Mouse (Mus musculus): ENCODE measurements around the gene Gm20696. TPM values are rescaled to one million over a fixed set of nuclear protein-coding genes. Genes with fewer than 3 reads are reported as not detected.

Gene Gm20696
- polyA plus RNA-seq, 1 experiment from 2014 or later: 6.9 TPM

DNA sequence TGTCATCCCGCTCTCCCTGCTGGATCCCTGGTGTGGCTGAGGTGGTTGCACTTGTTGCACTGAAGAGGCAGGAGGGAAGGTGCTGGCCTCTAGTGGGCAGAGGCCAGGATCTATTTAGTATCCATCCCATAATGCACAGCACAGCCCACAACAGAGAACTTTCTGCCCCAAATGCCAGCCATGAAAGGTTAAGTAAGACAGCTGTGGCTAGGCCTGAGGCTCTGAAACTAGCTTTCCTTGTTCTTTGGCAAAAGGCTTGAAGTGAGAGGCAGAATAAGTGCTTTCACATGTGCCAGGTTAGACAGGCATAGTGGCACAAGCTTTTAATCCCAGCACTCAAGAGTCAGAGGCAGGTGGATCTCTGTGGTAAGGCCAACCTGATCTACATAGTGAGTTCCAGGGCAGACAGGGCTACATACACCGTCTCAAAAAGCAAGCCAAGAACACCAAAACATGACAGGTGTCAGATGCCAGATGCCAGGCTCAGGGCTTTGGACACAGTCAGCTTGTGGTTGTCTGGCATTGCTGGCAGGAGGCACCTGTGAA is 281.5 kb downstream of the Gm20696 start:
- H3K36me3 ChIP-seq: no peaks in the 10 kb centered on the region
- 79% methylated on average over 2 of the region's 2 CpGs for WGBS
- H3K4me1 ChIP-seq: 0 out of 2 replicates have a peak, but pooled peaks cover 5% of the 10 kb centered on the region
- no peak overlapping the region for H3K4me2 ChIP-seq (replicated peaks)
- ATAC-seq (ENCODE audit: low FRiP score, low read depth): no peak
- no peak overlapping the region for H3K9ac ChIP-seq (replicated peaks)
- H3K27ac ChIP-seq (replicated peaks): no peak overlapping the region
- H3K9me3 ChIP-seq: no peaks in the 10 kb centered on the region
- H3K4me3 ChIP-seq: no peak overlapping the region
- H3K27me3 ChIP-seq: no peaks in the 10 kb centered on the region

DNA sequence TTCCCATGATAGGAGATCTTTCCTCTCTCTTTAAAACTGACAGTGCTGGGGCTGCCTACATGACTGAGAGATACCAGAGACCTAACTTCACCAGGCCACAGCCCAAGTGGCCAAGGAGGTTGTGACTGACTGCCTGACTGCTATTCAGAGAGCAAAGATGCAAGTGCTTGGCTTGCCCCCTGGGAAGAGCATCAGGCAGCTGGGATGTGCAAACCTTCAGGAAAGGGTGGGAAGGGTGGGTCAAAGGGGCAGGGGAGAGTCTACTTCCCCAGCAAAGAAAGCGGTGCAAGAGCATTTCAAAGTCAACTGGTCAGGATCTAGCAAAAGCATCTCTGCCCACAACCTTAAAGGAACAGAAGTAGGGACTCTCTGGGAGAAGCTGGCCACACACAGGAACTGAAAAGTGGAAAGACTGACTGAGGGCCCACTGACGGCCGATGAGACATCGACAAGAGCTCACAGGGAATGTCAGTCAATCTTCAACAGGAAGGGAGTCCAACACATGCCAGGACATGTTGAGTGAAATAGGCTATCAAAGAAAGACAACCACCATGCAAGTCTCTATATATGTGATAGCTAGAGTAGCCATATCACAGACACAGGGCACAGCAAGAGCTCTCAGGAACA is 282.6 kb downstream of the Gm20696 start:
- H3K9me3 ChIP-seq: no peaks in the 10 kb centered on the region
- no peak for ATAC-seq (ENCODE audit: low FRiP score, low read depth)
- H3K27ac ChIP-seq (replicated peaks): no peak overlapping the region
- H3K4me3 ChIP-seq: no peak overlapping the region
- no peaks in the 10 kb centered on the region for H3K36me3 ChIP-seq
- no peak overlapping the region for H3K4me2 ChIP-seq (replicated peaks)
- 85% methylated on average over 4 of the region's 4 CpGs for WGBS
- no peaks in the 10 kb centered on the region for H3K4me1 ChIP-seq
- no peak overlapping the region for H3K9ac ChIP-seq (replicated peaks)
- H3K27me3 ChIP-seq: no peaks in the 10 kb centered on the region

DNA sequence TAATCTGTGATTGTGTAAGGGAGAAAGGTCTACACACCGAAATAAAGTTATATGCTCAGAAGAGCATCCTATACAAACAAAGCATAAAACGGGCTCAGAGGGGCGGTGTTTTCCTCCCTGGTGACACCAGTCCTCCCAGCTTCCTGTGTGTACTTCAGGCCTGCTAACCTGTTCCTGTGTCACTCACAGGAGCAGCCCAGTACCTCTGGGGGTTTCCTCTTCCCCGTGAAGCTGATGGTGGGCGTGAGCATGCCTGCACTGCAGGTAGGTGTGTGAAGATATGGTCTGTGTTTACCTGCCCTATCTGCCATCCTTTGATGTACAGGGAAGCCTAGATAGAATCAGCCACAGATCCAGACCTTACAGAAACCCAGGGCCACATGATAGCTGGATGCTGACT is 286.5 kb downstream of the Gm20696 start:
- Histone ChIP-seq H3K27me3 (no peaks in the 10 kb centered on the region), H3K27ac (replicated peaks) (no peak overlapping the region), H3K9ac (replicated peaks) (no peak overlapping the region), H3K9me3 (no peaks in the 10 kb centered on the region), H3K4me2 (replicated peaks) (no peak overlapping the region), H3K4me3 (no peak overlapping the region), H3K4me1 (peaks cover 14% of the 10 kb centered on the region), H3K36me3 (no peaks in the 10 kb centered on the region)
- ATAC-seq (ENCODE audit: low FRiP score, low read depth): no peak
- 95% methylated on average over 5 of the region's 5 CpGs for WGBS

GRCm38 (mm10) chr6:99378997-99379710 is 287.4 kb downstream of the Gm20696 start:
- Histone ChIP-seq H3K4me1 (peaks cover 21% of the 10 kb centered on the region), H3K4me2 (replicated peaks) (no peak overlapping the region), H3K27me3 (no peaks in the 10 kb centered on the region), H3K4me3 (no peak overlapping the region), H3K36me3 (no peaks in the 10 kb centered on the region), H3K9me3 (no peaks in the 10 kb centered on the region), H3K27ac (replicated peaks) (no peak overlapping the region), H3K9ac (replicated peaks) (no peak overlapping the region)
- WGBS: 82% methylated on average over 7 of the region's 7 CpGs
- ATAC-seq (ENCODE audit: low FRiP score, low read depth): no peak

DNA sequence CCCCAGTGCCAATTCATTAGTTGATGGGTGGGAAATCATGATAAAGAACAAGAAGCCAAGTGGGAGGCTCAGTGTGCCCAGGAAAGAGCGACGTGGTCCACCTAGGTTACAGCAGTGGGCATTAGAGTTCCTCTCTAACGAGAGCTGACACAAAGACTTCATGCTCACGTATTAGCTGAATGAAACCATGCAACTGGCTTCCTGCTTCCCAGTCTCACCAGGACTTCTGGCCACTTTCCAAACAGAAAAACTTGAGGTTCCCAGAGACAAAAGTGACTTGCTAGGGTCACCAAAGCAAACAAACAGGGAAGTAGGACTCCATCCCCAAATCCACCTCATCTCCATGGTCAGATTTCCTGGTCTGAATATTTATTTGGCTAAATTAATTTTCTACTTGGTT is 288.9 kb downstream of the Gm20696 start:
- Histone ChIP-seq H3K4me1 (peaks cover 21% of the 10 kb centered on the region), H3K27ac (replicated peaks) (no peak overlapping the region), H3K4me2 (replicated peaks) (no peak overlapping the region), H3K36me3 (no peaks in the 10 kb centered on the region), H3K9ac (replicated peaks) (no peak overlapping the region), H3K9me3 (no peaks in the 10 kb centered on the region), H3K27me3 (no peaks in the 10 kb centered on the region), H3K4me3 (no peak overlapping the region)
- ATAC-seq (ENCODE audit: low FRiP score, low read depth): no peak
- 71% methylated on average over 4 of the region's 4 CpGs for WGBS

DNA sequence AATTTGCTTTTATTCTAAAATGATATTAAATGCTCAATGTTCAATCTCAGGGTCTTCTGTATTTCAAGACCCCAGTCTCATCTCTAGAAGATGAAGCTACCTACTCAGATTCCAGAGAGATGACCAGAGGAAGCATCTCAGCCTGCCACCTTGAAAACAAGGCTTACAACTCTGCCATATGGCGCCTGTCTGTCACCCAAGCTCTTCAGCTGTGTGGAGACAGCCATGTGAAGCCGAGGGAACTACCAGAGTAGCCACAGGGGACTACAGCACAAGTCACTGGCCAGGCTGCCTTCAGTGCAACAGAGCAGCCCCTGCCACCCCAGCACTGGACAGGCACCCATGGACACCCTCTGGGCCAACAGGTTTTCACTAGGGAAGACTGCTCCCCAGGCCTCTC is 289.5 kb downstream of the Gm20696 start:
- 68% methylated on average over 2 of the region's 2 CpGs for WGBS
- Histone ChIP-seq H3K27ac (replicated peaks) (no peak overlapping the region), H3K4me3 (no peak overlapping the region), H3K36me3 (no peaks in the 10 kb centered on the region), H3K4me2 (replicated peaks) (no peak overlapping the region), H3K27me3 (no peaks in the 10 kb centered on the region), H3K4me1 (peaks cover 21% of the 10 kb centered on the region), H3K9me3 (no peaks in the 10 kb centered on the region), H3K9ac (replicated peaks) (no peak overlapping the region)
- ATAC-seq (ENCODE audit: low FRiP score, low read depth): no peak

DNA sequence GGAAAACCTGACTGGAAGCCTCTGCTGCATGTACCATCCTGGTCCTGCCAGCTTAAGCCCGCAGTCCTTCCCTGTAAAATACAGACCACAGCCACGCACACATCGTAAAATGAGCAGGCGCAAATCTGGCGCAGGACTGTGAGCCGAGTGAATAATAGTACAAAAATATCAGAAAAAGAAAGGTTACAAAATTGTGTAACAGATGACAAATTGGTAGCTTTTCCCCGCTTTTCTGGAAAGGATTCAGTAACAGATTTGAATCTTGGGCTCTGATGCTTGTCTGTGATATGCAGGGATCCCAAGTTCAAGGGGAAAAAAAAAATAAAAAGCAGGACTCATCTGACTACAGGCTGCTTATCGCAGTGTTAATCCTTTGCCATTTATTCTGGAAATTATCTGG is 289.9 kb downstream of the Gm20696 start:
- Histone ChIP-seq H3K4me2 (replicated peaks) (no peak overlapping the region), H3K4me3 (no peak overlapping the region), H3K9me3 (no peaks in the 10 kb centered on the region), H3K27me3 (no peaks in the 10 kb centered on the region), H3K4me1 (peaks cover 21% of the 10 kb centered on the region), H3K9ac (replicated peaks) (0 out of 2 replicates have a peak overlapping the region, but pooled peaks have one; percentile 15), H3K36me3 (no peaks in the 10 kb centered on the region), H3K27ac (replicated peaks) (0 out of 2 replicates have a peak overlapping the region, but pooled peaks have one; percentile 49)
- WGBS: 77% methylated on average over 8 of the region's 8 CpGs
- no peak for ATAC-seq (ENCODE audit: low FRiP score, low read depth)

- 72% methylated on average over 6 of the region's 6 CpGs for whole genome bisulfite sequencing
- H3K4me1 ChIP-seq: peaks cover 21% of the 10 kb centered on the region
Measured at GRCm38 (mm10) chr6:99375865-99376264, 290.7 kb downstream of the Gm20696 start.

GRCm38 (mm10) chr6:99375376-99375775 is 291.2 kb downstream of the Gm20696 start:
- peaks cover 21% of the 10 kb centered on the region for H3K4me1 ChIP-seq
- no peak overlapping the region for H3K4me3 ChIP-seq
- H3K4me2 ChIP-seq (replicated peaks): no peak overlapping the region
- H3K9ac ChIP-seq (replicated peaks): no peak overlapping the region
- H3K27me3 ChIP-seq: no peaks in the 10 kb centered on the region
- no peaks in the 10 kb centered on the region for H3K9me3 ChIP-seq
- no peaks in the 10 kb centered on the region for H3K36me3 ChIP-seq
- ATAC-seq (ENCODE audit: low FRiP score, low read depth): no peak
- no peak overlapping the region for H3K27ac ChIP-seq (replicated peaks)
- 84% methylated on average over 4 of the region's 4 CpGs for WGBS

More at GRCm38 (mm10) chr6:99375865-99376264, 290.7 kb downstream of the Gm20696 start:
- ATAC-seq (ENCODE audit: low FRiP score, low read depth): no peak
- Histone ChIP-seq H3K9ac (replicated peaks) (no peak overlapping the region), H3K27ac (replicated peaks) (no peak overlapping the region), H3K9me3 (no peaks in the 10 kb centered on the region), H3K4me3 (no peak overlapping the region), H3K36me3 (no peaks in the 10 kb centered on the region), H3K4me2 (replicated peaks) (no peak overlapping the region), H3K27me3 (no peaks in the 10 kb centered on the region)

GRCm38 (mm10) chr6:99374448-99375271 is 291.9 kb downstream of the Gm20696 start:
- 84% methylated on average over 19 of the region's 19 CpGs for WGBS
- no peak overlapping the region for H3K4me2 ChIP-seq (replicated peaks)
- no peaks in the 10 kb centered on the region for H3K36me3 ChIP-seq
- no peak overlapping the region for H3K27ac ChIP-seq (replicated peaks)
- no peaks in the 10 kb centered on the region for H3K27me3 ChIP-seq
- H3K9me3 ChIP-seq: no peaks in the 10 kb centered on the region
- H3K9ac ChIP-seq (replicated peaks): no peak overlapping the region
- no peak for ATAC-seq (ENCODE audit: low FRiP score, low read depth)
- peaks cover 24% of the 10 kb centered on the region for H3K4me1 ChIP-seq
- H3K4me3 ChIP-seq: no peak overlapping the region

GRCm38 (mm10) chr6:99372427-99372826 is 294.2 kb downstream of the Gm20696 start:
- WGBS: 88% methylated on average over 5 of the region's 5 CpGs
- Histone ChIP-seq H3K9me3 (no peaks in the 10 kb centered on the region), H3K27me3 (no peaks in the 10 kb centered on the region), H3K27ac (replicated peaks) (no peak overlapping the region), H3K4me3 (no peak overlapping the region), H3K4me1 (peaks cover 22% of the 10 kb centered on the region), H3K4me2 (replicated peaks) (no peak overlapping the region), H3K36me3 (no peaks in the 10 kb centered on the region), H3K9ac (replicated peaks) (no peak overlapping the region)
- ATAC-seq (ENCODE audit: low FRiP score, low read depth): no peak

GRCm38 (mm10) chr6:99372016-99372415 is 294.6 kb downstream of the Gm20696 start:
- Histone ChIP-seq H3K36me3 (peaks cover under 1% of the 10 kb centered on the region; the same call in 1 of the 2 replicates), H3K27me3 (no peaks in the 10 kb centered on the region), H3K4me3 (no peak overlapping the region), H3K9me3 (no peaks in the 10 kb centered on the region), H3K9ac (replicated peaks) (no peak overlapping the region), H3K4me1 (peaks cover 18% of the 10 kb centered on the region), H3K27ac (replicated peaks) (no peak overlapping the region), H3K4me2 (replicated peaks) (no peak overlapping the region)
- 90% methylated on average over 6 of the region's 6 CpGs for WGBS
- ATAC-seq (ENCODE audit: low FRiP score, low read depth): no peak

Data from midbrain, embryonic 12.5 days (tissue).